8 mouse cellular contexts compared by ENCODE assay signal in genomic region chr12:86893326-86894183, GRCm38 (mm10). TPM values are rescaled to one million over a fixed set of nuclear protein-coding genes. Genes with fewer than 3 reads are reported as not detected.
A peak's percentile ranks its signal among the peaks of the same experiment; 100 is the strongest.
DNase-seq lines count a peak whose midpoint lies in the region; ATAC-seq and TF ChIP-seq lines count a peak whose summit lies in the region.

No protein-coding gene starts in this region.

- peak overlapping the region; percentile 26 for H3K4me3 ChIP-seq in forebrain, embryonic 13.5 days
- peak overlapping the region; percentile 29 for H3K4me3 ChIP-seq in intestine, embryonic 14.5 days (ENCODE audit: low read depth, low read length)
- peak overlapping the region; percentile 27 for H3K4me3 ChIP-seq in lung, embryonic 14.5 days (ENCODE audit: low read depth, low read length)

- H3K9me3 ChIP-seq in forebrain, embryonic 13.5 days (replicated peaks): no peaks in the 10 kb centered on the region
- no peaks in the 10 kb centered on the region for H3K9me3 ChIP-seq in intestine, embryonic 14.5 days (ENCODE audit: control insufficient read depth, low read length)
- no peaks in the 10 kb centered on the region for H3K9me3 ChIP-seq in lung, embryonic 14.5 days (ENCODE audit: low read depth, low read length)

- H3K4me1 ChIP-seq in forebrain, embryonic 13.5 days: peaks cover 92% of the 10 kb centered on the region
- H3K4me1 ChIP-seq in intestine, embryonic 14.5 days (replicated peaks; ENCODE audit: control insufficient read depth, insufficient read depth, low read length): peaks cover 89% of the 10 kb centered on the region
- peaks cover 76% of the 10 kb centered on the region for H3K4me1 ChIP-seq in lung, embryonic 14.5 days (ENCODE audit: insufficient read depth)

- no peak for DNase-seq in frontal cortex, postnatal 14 days (ENCODE audit: low spot score in 2 of 2)
- DNase-seq in adipocyte (ENCODE audit: low spot score): peak; percentile 73
- peak; percentile 76 for DNase-seq in intestine, embryonic 14.5 days (ENCODE audit: low spot score)
- peak; percentile 72 for DNase-seq in lung, embryonic 14.5 days
- peak; percentile 55 for DNase-seq in splenic B cell, adult 2 months (ENCODE audit: low read depth, low spot score)
- DNase-seq in layer of hippocampus, postnatal 10 days (ENCODE audit: low spot score in 2 of 2): no peak

- peak overlapping the region; percentile 66 for H3K9ac ChIP-seq in forebrain, embryonic 13.5 days
- H3K9ac ChIP-seq in intestine, embryonic 14.5 days (ENCODE audit: low read length): peak overlapping the region; percentile 49
- H3K9ac ChIP-seq in lung, embryonic 14.5 days: peak overlapping the region; percentile 54

- no peak for TF ChIP-seq CTCF in lung, embryonic 14.5 days (IDR thresholded peaks at IDR 0.05; ENCODE audit: low read depth)

- H3K4me2 ChIP-seq in forebrain, embryonic 13.5 days: peak overlapping the region; percentile 71
- H3K4me2 ChIP-seq in intestine, embryonic 14.5 days (ENCODE audit: low read length): peak overlapping the region; percentile 66
- H3K4me2 ChIP-seq in lung, embryonic 14.5 days: peak overlapping the region; percentile 70

- H3K27me3 ChIP-seq in forebrain, embryonic 13.5 days: no peaks in the 10 kb centered on the region
- H3K27me3 ChIP-seq in intestine, embryonic 14.5 days (replicated peaks; ENCODE audit: control insufficient read depth, insufficient read depth, low read length): no peaks in the 10 kb centered on the region
- no peaks in the 10 kb centered on the region for H3K27me3 ChIP-seq in lung, embryonic 14.5 days (ENCODE audit: insufficient read depth, low read length)
- no peaks in the 10 kb centered on the region for H3K27me3 ChIP-seq in splenic B cell, adult 2 months (ENCODE audit: control insufficient read depth, insufficient read depth, low read length, poor library complexity, severe bottlenecking)

- H3K27ac ChIP-seq in forebrain, embryonic 13.5 days: peak overlapping the region; percentile 99
- peak overlapping the region; percentile 97 for H3K27ac ChIP-seq in intestine, embryonic 14.5 days (ENCODE audit: low read depth)
- H3K27ac ChIP-seq in lung, embryonic 14.5 days (ENCODE audit: low read depth): peak overlapping the region; percentile 99

- ATAC-seq in frontal cortex, adult (ENCODE audit: low TSS enrichment): peak; percentile 18; the same call in 1 of the 2 replicates
- peak; percentile 13 for ATAC-seq in forebrain, embryonic 13.5 days
- ATAC-seq in intestine, embryonic 14.5 days (replicated peaks; ENCODE audit: low FRiP score, low TSS enrichment, low read depth): peak; percentile 26; the same call in 1 of the 2 replicates
- ATAC-seq in lung, embryonic 14.5 days (ENCODE audit: insufficient read depth): peak; percentile 16

- no peaks in the 10 kb centered on the region for H3K36me3 ChIP-seq in forebrain, embryonic 13.5 days (ENCODE audit: poor library complexity, severe bottlenecking)
- H3K36me3 ChIP-seq in intestine, embryonic 14.5 days (ENCODE audit: control insufficient read depth, insufficient read depth, low read length): no peaks in the 10 kb centered on the region
- no peaks in the 10 kb centered on the region for H3K36me3 ChIP-seq in lung, embryonic 14.5 days (ENCODE audit: insufficient read depth)
- no peaks in the 10 kb centered on the region for H3K36me3 ChIP-seq in splenic B cell, adult 2 months (ENCODE audit: control insufficient read depth, insufficient read depth, low read length, poor library complexity, severe bottlenecking)

- WGBS in forebrain, embryonic 13.5 days: under 1% methylated on average over 20 of the region's 20 CpGs
- WGBS in intestine, embryonic 14.5 days: 3% methylated on average over 20 of the region's 20 CpGs
- 3% methylated on average over 20 of the region's 20 CpGs for WGBS in lung, embryonic 14.5 days

RNA-seq across cellular contexts. Expression of gene Irf2bpl, which starts 9.0 kb away (rescaled TPM):
- polyA plus RNA-seq in forebrain, embryonic 13.5 days (2015; fragmentation: Nextera tagmentation; extraction: Ambion mirVana): 54.2 and 54.8 TPM in 2 replicates
- polyA plus RNA-seq in intestine, embryonic 14.5 days (2014; fragmentation: Nextera tagmentation; extraction: Ambion mirVana): 16.3 and 18.4 TPM in 2 replicates
- 44.6 and 44.8 TPM in 2 replicates for polyA plus RNA-seq in lung, embryonic 14.5 days (2014; fragmentation: Nextera tagmentation; extraction: Ambion mirVana)
- 10 to 100 TPM; 77.9 to 81.5 TPM for total RNA-seq in layer of hippocampus, postnatal 10 days (2021)

RNA-seq across cellular contexts. Expression of gene Cipc, which starts 53.3 kb away (rescaled TPM):
- polyA plus RNA-seq in forebrain, embryonic 13.5 days (2015; fragmentation: Nextera tagmentation; extraction: Ambion mirVana): 46.1 and 53.1 TPM in 2 replicates
- 16.3 and 16.9 TPM in 2 replicates for polyA plus RNA-seq in intestine, embryonic 14.5 days (2014; fragmentation: Nextera tagmentation; extraction: Ambion mirVana)
- polyA plus RNA-seq in lung, embryonic 14.5 days (2014; fragmentation: Nextera tagmentation; extraction: Ambion mirVana): 22.4 and 24.3 TPM in 2 replicates
- total RNA-seq in layer of hippocampus, postnatal 10 days (2021): 10 to 100 TPM; 55.2 to 58.1 TPM

Comparison
In these comparisons a context has a peak if more than half of its experiments do, and no peak if none do; other contexts are left out.
1. DNase-seq: peak in adipocyte (single experiment), intestine, embryonic 14.5 days (single experiment), lung, embryonic 14.5 days (single experiment) and splenic B cell, adult 2 months (single experiment); none in frontal cortex, postnatal 14 days (0 of 2) and layer of hippocampus, postnatal 10 days (0 of 2).
2. Peak in every context shown above with its lines, with median percentiles within 50 percentile points of each other: ATAC-seq, H3K27ac ChIP-seq, H3K4me2 ChIP-seq, H3K4me3 ChIP-seq and H3K9ac ChIP-seq.